9 mouse cellular contexts compared by ENCODE assay signal in genomic region chr5:24575948-24576347, GRCm38 (mm10). TPM values are rescaled to one million over a fixed set of nuclear protein-coding genes. Genes with fewer than 3 reads are reported as not detected.
A peak's percentile ranks its signal among the peaks of the same experiment; 100 is the strongest.
DNase-seq lines count a peak whose midpoint lies in the region; ATAC-seq and TF ChIP-seq lines count a peak whose summit lies in the region.
"Had no signal": no experiment of that assay in that cellular context is flagged by ENCODE, and none has a peak within 500 bp of the region (broad histone marks: within the 10 kb centered on the region; RNA-seq: fewer than 3 reads in every experiment).

No protein-coding gene starts in this region.

- H3K9me3 ChIP-seq in kidney, embryonic 14.5 days (ENCODE audit: control insufficient read depth, low read length): no peaks in the 10 kb centered on the region
- H3K9me3 ChIP-seq in hindbrain, embryonic 16.5 days (ENCODE audit: control insufficient read depth, low read length): no peaks in the 10 kb centered on the region
- H3K9me3 ChIP-seq in midbrain, embryonic 15.5 days: no peaks in the 10 kb centered on the region

- H3K27me3 ChIP-seq in kidney, embryonic 14.5 days (ENCODE audit: control insufficient read depth, insufficient read depth, low read length): no peaks in the 10 kb centered on the region
- no peaks in the 10 kb centered on the region for H3K27me3 ChIP-seq in kidney, adult 2 months (replicated peaks; ENCODE audit: control insufficient read depth, insufficient read depth, low read length)
- no peaks in the 10 kb centered on the region for H3K27me3 ChIP-seq in hindbrain, embryonic 16.5 days (replicated peaks; ENCODE audit: control insufficient read depth, insufficient read depth, low read length)
- H3K27me3 ChIP-seq in midbrain, embryonic 15.5 days (replicated peaks): no peaks in the 10 kb centered on the region

- WGBS in kidney, embryonic 14.5 days: 88% methylated on average over 1 of the region's 1 CpGs
- WGBS in kidney, adult 2 months: 82% methylated on average over 1 of the region's 1 CpGs
- 92% methylated on average over 1 of the region's 1 CpGs for WGBS in hindbrain, embryonic 16.5 days
- 83% methylated on average over 1 of the region's 1 CpGs for WGBS in midbrain, embryonic 15.5 days

- no peak for TF ChIP-seq POLR2A in kidney, adult 2 months (IDR thresholded peaks at IDR 0.05; ENCODE audit: low read depth, low read length)
- TF ChIP-seq POLR2A in bone marrow macrophage, adult 2 months (IDR thresholded peaks at IDR 0.05; ENCODE audit: borderline replicate concordance, low read depth, low read length): no peak

- H3K4me2 ChIP-seq in kidney, embryonic 14.5 days (replicated peaks; ENCODE audit: low read depth, low read length): peak overlapping the region; percentile 66
- H3K4me2 ChIP-seq in hindbrain, embryonic 16.5 days (ENCODE audit: low read length): peak overlapping the region; percentile 96
- peak overlapping the region; percentile 95 for H3K4me2 ChIP-seq in midbrain, embryonic 15.5 days

- DNase-seq in kidney, adult 2 months: no peak
- no peak for DNase-seq in layer of hippocampus, postnatal 10 days (ENCODE audit: low spot score in 2 of 2)
- DNase-seq in ovary, postnatal 14 days (ENCODE audit: low spot score): no peak
- DNase-seq in right cerebral cortex, adult 2 months (ENCODE audit: low spot score in 2 of 2): no peak
- DNase-seq: kidney, postnatal 10 days had no signal

- no peak overlapping the region for H3K9ac ChIP-seq in kidney, embryonic 14.5 days (ENCODE audit: low read depth, low read length)
- H3K9ac ChIP-seq in hindbrain, embryonic 16.5 days (ENCODE audit: low read depth, low read length): no peak overlapping the region
- 0 out of 2 replicates have a peak overlapping the region, but pooled peaks have one; percentile 60 for H3K9ac ChIP-seq in midbrain, embryonic 15.5 days

- ATAC-seq in kidney, embryonic 14.5 days (ENCODE audit: low FRiP score, low TSS enrichment): no peak
- no peak for ATAC-seq in hindbrain, embryonic 16.5 days
- ATAC-seq in midbrain, embryonic 15.5 days (replicated peaks): no peak

- H3K4me3 ChIP-seq in kidney, embryonic 14.5 days (ENCODE audit: low read length): peak overlapping the region; percentile 73; the same call in 1 of the 2 replicates
- H3K4me3 ChIP-seq in kidney, adult 2 months (ENCODE audit: insufficient read depth, low read depth, low read length): no peak overlapping the region
- peak overlapping the region; percentile 68 for H3K4me3 ChIP-seq in bone marrow macrophage, adult 2 months (ENCODE audit: insufficient read depth, low read length)
- no peak overlapping the region; the same call in 1 of the 2 replicates for H3K4me3 ChIP-seq in hindbrain, embryonic 16.5 days (ENCODE audit: low read length)
- H3K4me3 ChIP-seq in midbrain, embryonic 15.5 days: peak overlapping the region; percentile 88; the same call in 1 of the 2 replicates

- H3K36me3 ChIP-seq in kidney, embryonic 14.5 days (ENCODE audit: control insufficient read depth, insufficient read depth, low read length): peaks cover 45% of the 10 kb centered on the region
- no peaks in the 10 kb centered on the region for H3K36me3 ChIP-seq in kidney, adult 2 months (ENCODE audit: control insufficient read depth, insufficient read depth, low read length)
- peaks cover 24% of the 10 kb centered on the region for H3K36me3 ChIP-seq in hindbrain, embryonic 16.5 days (ENCODE audit: control insufficient read depth, insufficient read depth, low read length)
- H3K36me3 ChIP-seq in midbrain, embryonic 15.5 days (replicated peaks): peaks cover 27% of the 10 kb centered on the region

- no peak for TF ChIP-seq CTCF in kidney, adult 2 months (conservative IDR thresholded peaks at IDR 0.05; ENCODE audit: insufficient read depth, insufficient read length, low read depth, low read length)
- TF ChIP-seq CTCF in bone marrow macrophage, adult 2 months (IDR thresholded peaks at IDR 0.05; ENCODE audit: low read depth, low read length): no peak

- H3K4me1 ChIP-seq in kidney, embryonic 14.5 days (ENCODE audit: control insufficient read depth, insufficient read depth, low read length): peaks cover 12% of the 10 kb centered on the region; the same call in 1 of the 2 replicates
- H3K4me1 ChIP-seq in kidney, adult 2 months (ENCODE audit: control insufficient read depth, insufficient read depth, low read length): peaks cover 9% of the 10 kb centered on the region; the same call in 1 of the 2 replicates
- peaks cover 15% of the 10 kb centered on the region for H3K4me1 ChIP-seq in bone marrow macrophage, adult 2 months (ENCODE audit: control insufficient read depth, insufficient read depth, low read length)
- H3K4me1 ChIP-seq in hindbrain, embryonic 16.5 days (ENCODE audit: control insufficient read depth, insufficient read depth, low read depth, low read length): peaks cover 12% of the 10 kb centered on the region
- H3K4me1 ChIP-seq in midbrain, embryonic 15.5 days: peaks cover 16% of the 10 kb centered on the region

- no peak overlapping the region for H3K27ac ChIP-seq in kidney, embryonic 14.5 days (ENCODE audit: low read depth, low read length)
- H3K27ac ChIP-seq in kidney, adult 2 months (ENCODE audit: insufficient read depth, low read depth, low read length): no peak overlapping the region
- H3K27ac ChIP-seq in bone marrow macrophage, adult 2 months (ENCODE audit: insufficient read depth, low read depth, low read length): no peak overlapping the region
- H3K27ac ChIP-seq in hindbrain, embryonic 16.5 days (ENCODE audit: low read depth, low read length): no peak overlapping the region
- no peak overlapping the region for H3K27ac ChIP-seq in midbrain, embryonic 15.5 days

RNA-seq across cellular contexts. Expression of gene Abcf2, which starts 1.3 kb away (rescaled TPM):
- 102 and 121 TPM in 2 replicates for polyA plus RNA-seq in kidney, embryonic 14.5 days (2014; fragmentation: Nextera tagmentation; extraction: Ambion mirVana)
- 40.2 and 47.6 TPM in 2 replicates for polyA plus RNA-seq in kidney, adult 2 months (2012; rRNA removed)
- 32.7 and 34.5 TPM in 2 replicates for polyA plus RNA-seq in bone marrow macrophage, adult 2 months (2012; ENCODE audit: insufficient read depth, insufficient read length, missing spikeins)
- polyA plus RNA-seq in hindbrain, embryonic 16.5 days (2015; fragmentation: Nextera tagmentation; extraction: Ambion mirVana): 80.9 and 84.8 TPM in 2 replicates
- 83.8 and 86.4 TPM in 2 replicates for polyA plus RNA-seq in midbrain, embryonic 15.5 days (2015; fragmentation: Nextera tagmentation; extraction: Ambion mirVana)
- total RNA-seq in layer of hippocampus, postnatal 10 days (2021): 10 to 100 TPM; 53.2 to 57.3 TPM

RNA-seq across cellular contexts. Expression of gene Chpf2, which starts 10.6 kb away (rescaled TPM):
- 8.3 and 11.0 TPM in 2 replicates for polyA plus RNA-seq in kidney, embryonic 14.5 days (2014; fragmentation: Nextera tagmentation; extraction: Ambion mirVana)
- polyA plus RNA-seq in kidney, adult 2 months (2012; rRNA removed): 20.2 and 27.5 TPM in 2 replicates
- 29.9 and 31.5 TPM in 2 replicates for polyA plus RNA-seq in bone marrow macrophage, adult 2 months (2012; ENCODE audit: insufficient read depth, insufficient read length, missing spikeins)
- polyA plus RNA-seq in hindbrain, embryonic 16.5 days (2015; fragmentation: Nextera tagmentation; extraction: Ambion mirVana): 20.6 and 21.9 TPM in 2 replicates
- 22.1 and 23.0 TPM in 2 replicates for polyA plus RNA-seq in midbrain, embryonic 15.5 days (2015; fragmentation: Nextera tagmentation; extraction: Ambion mirVana)
- total RNA-seq in layer of hippocampus, postnatal 10 days (2021): 10 to 100 TPM; 54.6 to 64.1 TPM

RNA-seq across cellular contexts. Expression of gene 4931409K22Rik, which starts 19.3 kb away (rescaled TPM):
- 0.26 and 0.34 TPM in 2 replicates for polyA plus RNA-seq in kidney, embryonic 14.5 days (2014; fragmentation: Nextera tagmentation; extraction: Ambion mirVana)
- 0.10 and 0.14 TPM in 2 replicates for polyA plus RNA-seq in kidney, adult 2 months (2012; rRNA removed)
- polyA plus RNA-seq in bone marrow macrophage, adult 2 months (2012; ENCODE audit: insufficient read depth, insufficient read length, missing spikeins): not detected in 2 replicates
- polyA plus RNA-seq in hindbrain, embryonic 16.5 days (2015; fragmentation: Nextera tagmentation; extraction: Ambion mirVana): 0.13 and 0.15 TPM in 2 replicates
- 0.06 TPM in 1 of 2 replicates, not detected in the other for polyA plus RNA-seq in midbrain, embryonic 15.5 days (2015; fragmentation: Nextera tagmentation; extraction: Ambion mirVana)
- total RNA-seq in layer of hippocampus, postnatal 10 days (2021): not detected

RNA-seq across cellular contexts. Expression of gene Asb10, which starts 35.2 kb away (rescaled TPM):
- 0.54 and 0.91 TPM in 2 replicates for polyA plus RNA-seq in kidney, embryonic 14.5 days (2014; fragmentation: Nextera tagmentation; extraction: Ambion mirVana)
- polyA plus RNA-seq in kidney, adult 2 months (2012; rRNA removed): 0.38 and 1.6 TPM in 2 replicates
- polyA plus RNA-seq in bone marrow macrophage, adult 2 months (2012; ENCODE audit: insufficient read depth, insufficient read length, missing spikeins): 0.64 and 1.4 TPM in 2 replicates
- polyA plus RNA-seq in hindbrain, embryonic 16.5 days (2015; fragmentation: Nextera tagmentation; extraction: Ambion mirVana): 0.18 and 0.21 TPM in 2 replicates
- polyA plus RNA-seq in midbrain, embryonic 15.5 days (2015; fragmentation: Nextera tagmentation; extraction: Ambion mirVana): 0.06 and 0.11 TPM in 2 replicates
- under 1 TPM; 0.38 to 0.41 TPM for total RNA-seq in layer of hippocampus, postnatal 10 days (2021)

RNA-seq across cellular contexts. Expression of gene Smarcd3, which starts 48.3 kb away (rescaled TPM):
- 40.4 and 41.1 TPM in 2 replicates for polyA plus RNA-seq in kidney, embryonic 14.5 days (2014; fragmentation: Nextera tagmentation; extraction: Ambion mirVana)
- 12.4 and 15.9 TPM in 2 replicates for polyA plus RNA-seq in kidney, adult 2 months (2012; rRNA removed)
- polyA plus RNA-seq in bone marrow macrophage, adult 2 months (2012; ENCODE audit: insufficient read depth, insufficient read length, missing spikeins): not detected in 2 replicates
- polyA plus RNA-seq in hindbrain, embryonic 16.5 days (2015; fragmentation: Nextera tagmentation; extraction: Ambion mirVana): 128 and 133 TPM in 2 replicates
- polyA plus RNA-seq in midbrain, embryonic 15.5 days (2015; fragmentation: Nextera tagmentation; extraction: Ambion mirVana): 182 and 186 TPM in 2 replicates
- total RNA-seq in layer of hippocampus, postnatal 10 days (2021): 100 to 1,000 TPM; 136 to 148 TPM

Comparison
In these comparisons a context has a peak if more than half of its experiments do, and no peak if none do; other contexts are left out.
1. H3K4me3 ChIP-seq: peak in kidney, embryonic 14.5 days (single experiment), bone marrow macrophage, adult 2 months (single experiment) and midbrain, embryonic 15.5 days (single experiment); none in kidney, adult 2 months (single experiment) and hindbrain, embryonic 16.5 days (single experiment).
2. Peak in every context shown above with its lines, with median percentiles within 50 percentile points of each other: H3K4me2 ChIP-seq.